Comparison of ENCODE assay signal across 13 mouse cellular contexts in the genomic region with DNA sequence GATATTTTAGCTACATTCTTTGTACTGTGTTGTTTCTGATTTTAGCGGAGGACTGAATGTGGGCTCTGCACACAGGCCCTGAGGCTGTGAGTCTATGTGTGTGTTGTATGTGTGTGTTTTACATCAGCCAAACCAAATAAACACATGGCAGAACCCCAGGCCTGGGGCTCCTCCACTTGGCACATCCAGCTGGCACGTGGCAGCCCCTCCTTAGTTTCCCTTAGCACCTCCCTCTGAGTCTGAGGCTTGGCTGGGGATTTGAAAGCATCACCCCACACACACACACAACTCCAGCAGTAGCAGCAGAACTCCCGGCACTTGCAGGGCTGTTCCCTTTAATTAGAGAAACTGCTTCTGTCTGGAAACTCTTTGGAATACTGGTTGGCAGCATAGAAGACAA.
DNase-seq lines count a peak whose midpoint lies in the region; ATAC-seq lines count a peak whose summit lies in the region.
"Had no signal": no experiment of that assay in that cellular context is flagged by ENCODE, and none has a peak within 500 bp of the region (broad histone marks: within the 10 kb centered on the region; RNA-seq: fewer than 3 reads in every experiment).

No protein-coding gene starts in this region.

- no peak overlapping the region for H3K4me2 ChIP-seq in kidney, embryonic 14.5 days (replicated peaks; ENCODE audit: low read depth, low read length)
- H3K4me2 ChIP-seq in midbrain, embryonic 14.5 days (ENCODE audit: low read length) = no peak overlapping the region
- H3K4me2 ChIP-seq in midbrain, embryonic 11.5 days = no peak overlapping the region
- no peak overlapping the region for H3K4me2 ChIP-seq in forebrain, embryonic 14.5 days (ENCODE audit: low read length)
- H3K4me2 ChIP-seq: heart, embryonic 13.5 days; liver, embryonic 13.5 days had no signal

- no peak overlapping the region for H3K27ac ChIP-seq in kidney, embryonic 14.5 days (ENCODE audit: low read depth, low read length)
- H3K27ac ChIP-seq in midbrain, embryonic 14.5 days (replicated peaks; ENCODE audit: low read depth, low read length) = no peak overlapping the region
- no peak overlapping the region for H3K27ac ChIP-seq in midbrain, embryonic 11.5 days (ENCODE audit: low read depth, low read length)
- H3K27ac ChIP-seq in forebrain, embryonic 14.5 days (ENCODE audit: low read depth, low read length) = no peak overlapping the region
- H3K27ac ChIP-seq: heart, embryonic 13.5 days; kidney, postnatal 0 days; liver, embryonic 13.5 days had no signal

- H3K9ac ChIP-seq in kidney, embryonic 14.5 days (ENCODE audit: low read depth, low read length) = no peak overlapping the region
- H3K9ac ChIP-seq in midbrain, embryonic 14.5 days (replicated peaks; ENCODE audit: low read length) = no peak overlapping the region
- no peak overlapping the region for H3K9ac ChIP-seq in midbrain, embryonic 11.5 days (ENCODE audit: low read length)
- no peak overlapping the region for H3K9ac ChIP-seq in forebrain, embryonic 14.5 days (ENCODE audit: low read length)
- H3K9ac ChIP-seq: heart, embryonic 13.5 days; liver, embryonic 13.5 days had no signal

- no peak for DNase-seq in kidney, adult 11 months
- DNase-seq in midbrain, embryonic 14.5 days = peak; percentile 30
- no peak for DNase-seq in midbrain, embryonic 11.5 days (ENCODE audit: low spot score, missing footprints)
- DNase-seq in forebrain, embryonic 14.5 days (ENCODE audit: low spot score) = peak; percentile 90
- peak; percentile 29 for DNase-seq in lung, postnatal 10 days
- DNase-seq in B cell, adult 2 months = no peak
- no peak for DNase-seq in c-Kit-positive CD71-positive TER-119-positive erythroid progenitor cells, embryonic 14.5 days (ENCODE audit: low spot score)
- DNase-seq: adrenal gland, adult 2 months; gastrocnemius, postnatal 36 days; liver, embryonic 13.5 days had no signal

- no peaks in the 10 kb centered on the region for H3K9me3 ChIP-seq in kidney, embryonic 14.5 days (ENCODE audit: control insufficient read depth, low read length)
- H3K9me3 ChIP-seq in midbrain, embryonic 14.5 days (ENCODE audit: control insufficient read depth, low read length) = no peaks in the 10 kb centered on the region
- H3K9me3 ChIP-seq in midbrain, embryonic 11.5 days (ENCODE audit: control insufficient read depth, low read length) = no peaks in the 10 kb centered on the region
- H3K9me3 ChIP-seq in forebrain, embryonic 14.5 days (replicated peaks; ENCODE audit: control insufficient read depth, low read length) = no peaks in the 10 kb centered on the region
- H3K9me3 ChIP-seq: heart, embryonic 13.5 days; liver, embryonic 13.5 days had no signal

- no peaks in the 10 kb centered on the region for H3K4me1 ChIP-seq in kidney, embryonic 14.5 days (ENCODE audit: control insufficient read depth, insufficient read depth, low read length)
- H3K4me1 ChIP-seq in midbrain, embryonic 14.5 days (ENCODE audit: control insufficient read depth, insufficient read depth, low read length) = no peaks in the 10 kb centered on the region
- H3K4me1 ChIP-seq in midbrain, embryonic 11.5 days (ENCODE audit: control insufficient read depth, insufficient read depth, low read length) = no peaks in the 10 kb centered on the region
- no peaks in the 10 kb centered on the region; the same call in 1 of the 2 replicates for H3K4me1 ChIP-seq in forebrain, embryonic 14.5 days (ENCODE audit: control insufficient read depth, insufficient read depth, low read length)
- H3K4me1 ChIP-seq: liver, embryonic 13.5 days had no signal

- no peaks in the 10 kb centered on the region for H3K36me3 ChIP-seq in kidney, embryonic 14.5 days (ENCODE audit: control insufficient read depth, insufficient read depth, low read length)
- H3K36me3 ChIP-seq in midbrain, embryonic 14.5 days (ENCODE audit: control insufficient read depth, insufficient read depth, low read length) = no peaks in the 10 kb centered on the region
- no peaks in the 10 kb centered on the region for H3K36me3 ChIP-seq in midbrain, embryonic 11.5 days (ENCODE audit: control insufficient read depth, insufficient read depth, low read length)
- no peaks in the 10 kb centered on the region for H3K36me3 ChIP-seq in forebrain, embryonic 14.5 days (ENCODE audit: control insufficient read depth, insufficient read depth, low read length)
- H3K36me3 ChIP-seq: heart, embryonic 13.5 days; liver, embryonic 13.5 days had no signal

- ATAC-seq in kidney, embryonic 14.5 days (ENCODE audit: low FRiP score, low TSS enrichment) = 0 out of 2 replicates have a peak, but pooled peaks have one; percentile 4
- ATAC-seq in midbrain, embryonic 14.5 days (ENCODE audit: low FRiP score, low TSS enrichment) = no peak
- no peak for ATAC-seq in midbrain, embryonic 11.5 days (ENCODE audit: low FRiP score)
- peak; percentile 92 for ATAC-seq in forebrain, embryonic 14.5 days

- 54% methylated on average over 3 of the region's 3 CpGs for WGBS in kidney, embryonic 14.5 days
- WGBS in midbrain, embryonic 14.5 days = 47% methylated on average over 3 of the region's 3 CpGs
- 57% methylated on average over 3 of the region's 3 CpGs for WGBS in midbrain, embryonic 11.5 days
- 14% methylated on average over 3 of the region's 3 CpGs for WGBS in forebrain, embryonic 14.5 days

- H3K27me3 ChIP-seq in kidney, embryonic 14.5 days (ENCODE audit: control insufficient read depth, insufficient read depth, low read length) = no peaks in the 10 kb centered on the region
- H3K27me3 ChIP-seq in midbrain, embryonic 14.5 days (ENCODE audit: control insufficient read depth, insufficient read depth, low read length) = no peaks in the 10 kb centered on the region
- no peaks in the 10 kb centered on the region for H3K27me3 ChIP-seq in midbrain, embryonic 11.5 days (ENCODE audit: control insufficient read depth, insufficient read depth, low read length)
- H3K27me3 ChIP-seq in forebrain, embryonic 14.5 days (replicated peaks; ENCODE audit: control insufficient read depth, insufficient read depth, low read length) = no peaks in the 10 kb centered on the region
- H3K27me3 ChIP-seq: liver, embryonic 13.5 days had no signal

- H3K4me3 ChIP-seq in kidney, embryonic 14.5 days (ENCODE audit: low read length) = no peak overlapping the region
- H3K4me3 ChIP-seq in midbrain, embryonic 14.5 days (replicated peaks; ENCODE audit: low read depth, low read length) = no peak overlapping the region
- no peak overlapping the region for H3K4me3 ChIP-seq in midbrain, embryonic 11.5 days (ENCODE audit: low read depth, low read length)
- H3K4me3 ChIP-seq in forebrain, embryonic 14.5 days (ENCODE audit: low read depth, low read length) = no peak overlapping the region
- H3K4me3 ChIP-seq: heart, embryonic 13.5 days; liver, embryonic 13.5 days had no signal

Comparison
In these comparisons a context has a peak if more than half of its experiments do, and no peak if none do; other contexts are left out.
1. DNase-seq: peak in midbrain, embryonic 14.5 days (single experiment), forebrain, embryonic 14.5 days (single experiment) and lung, postnatal 10 days (single experiment); none in kidney, adult 11 months (single experiment), midbrain, embryonic 11.5 days (single experiment), B cell, adult 2 months (0 of 2) and c-Kit-positive CD71-positive TER-119-positive erythroid progenitor cells, embryonic 14.5 days (single experiment).
2. ATAC-seq: peak in kidney, embryonic 14.5 days (single experiment) and forebrain, embryonic 14.5 days (single experiment); none in midbrain, embryonic 14.5 days (single experiment) and midbrain, embryonic 11.5 days (single experiment).